Mouse (Mus musculus): ENCODE measurements around the gene Crls1.

DNA sequence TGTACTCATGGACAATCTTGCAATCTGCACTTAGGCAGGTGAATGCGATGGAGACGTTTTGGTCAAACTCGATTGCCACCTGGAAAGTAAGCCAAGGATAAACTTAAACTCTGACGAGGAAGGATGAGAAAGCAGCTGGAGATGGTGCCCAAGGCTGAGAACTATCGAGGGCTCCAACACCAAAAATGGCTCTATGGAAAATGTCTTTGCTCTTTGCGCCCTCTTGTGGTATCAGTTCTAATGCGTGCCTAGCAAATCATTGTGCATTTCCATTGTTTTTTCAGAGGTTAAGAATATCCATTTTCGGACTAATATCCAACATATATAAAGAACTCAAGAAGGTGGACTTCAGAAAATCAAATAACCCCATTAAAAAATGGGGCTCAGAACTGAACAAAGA lies 60.3 kb downstream of the Crls1 start:
- TF ChIP-seq CTCF (IDR thresholded peaks at IDR 0.05 in 2 of 3, conservative IDR thresholded peaks at IDR 0.05 in 1 of 3; ENCODE audit: control insufficient read depth in 1 of 3, insufficient read depth in 1 of 3, low read depth in 2 of 3, low read length in 3 of 3, poor library complexity in 1 of 3, severe bottlenecking in 1 of 3) (peak; percentile 38 to 67 (median 51)), HCFC1 (IDR thresholded peaks at IDR 0.05; ENCODE audit: low read depth, low read length) (no peak), GATA1 (IDR thresholded peaks at IDR 0.05; ENCODE audit: low read depth, low read length) (no peak), MXI1 (IDR thresholded peaks at IDR 0.05; ENCODE audit: low read depth, low read length) (no peak), POLR2AphosphoS2 (IDR thresholded peaks at IDR 0.05; ENCODE audit: low read length) (no peak), SIN3A (IDR thresholded peaks at IDR 0.05; ENCODE audit: low read length) (no peak), MAX (IDR thresholded peaks at IDR 0.05; ENCODE audit: low read length) (no peak), MEF2A (IDR thresholded peaks at IDR 0.05; ENCODE audit: extremely low read depth, insufficient replicate concordance, low read depth, low read length, poor library complexity, severe bottlenecking) (no peak), SMC3 (IDR thresholded peaks at IDR 0.05; ENCODE audit: low read depth, low read length) (peak; percentile 68), POLR2A (IDR thresholded peaks at IDR 0.05; ENCODE audit: control insufficient read depth in 1 of 2, insufficient read depth in 1 of 2, low read depth in 1 of 2, low read length in 2 of 2, poor library complexity in 1 of 2) (no peak), MAFK (IDR thresholded peaks at IDR 0.05; ENCODE audit: borderline replicate concordance, low read depth, low read length) (no peak), RCOR1 (IDR thresholded peaks at IDR 0.05; ENCODE audit: low read depth, low read length) (no peak), E2F4 (IDR thresholded peaks at IDR 0.05; ENCODE audit: borderline replicate concordance, low read depth, low read length) (no peak), ZNF384 (IDR thresholded peaks at IDR 0.05; ENCODE audit: low read depth, low read length) (no peak)

Measured in MEL (cell line).